Mouse (Mus musculus) brain, embryonic 14.5 days (tissue): ENCODE data around the gene B3galt5.

Experiments
- CTCF ChIP-seq: fragments of 200-500 bp; IDR thresholded peaks from 2 replicates; pipeline ENCODE4 v1.5.1; 2012; ENCODE audit warnings: inconsistent platforms, mild to moderate bottlenecking, moderate library complexity, borderline replicate concordance; ENCODE audit not compliant: insufficient read depth, insufficient read length; ENCODE audit errors: extremely low read depth
- POLR2A ChIP-seq: fragments of 200-500 bp; IDR thresholded peaks from 2 replicates; pipeline ENCODE4 v1.6.1; 2012; ENCODE audit warnings: mild to moderate bottlenecking, inconsistent platforms, borderline replicate concordance; ENCODE audit not compliant: poor library complexity, insufficient read depth, insufficient read length, severe bottlenecking; ENCODE audit errors: extremely low read depth

- TF ChIP-seq POLR2A = no peak
- no peak for TF ChIP-seq CTCF
Observed at GRCm38 (mm10) chr16:96201485-96202232, 33.9 kb upstream of the B3galt5 start.
